Mouse (Mus musculus): ENCODE results near the gene Rcbtb2. TPM values are rescaled to one million over a fixed set of nuclear protein-coding genes. Genes with fewer than 3 reads are reported as not detected.

The Rcbtb2 gene
- polyA plus RNA-seq, 1 experiment from 2014 or later: 44.0 TPM

DNA sequence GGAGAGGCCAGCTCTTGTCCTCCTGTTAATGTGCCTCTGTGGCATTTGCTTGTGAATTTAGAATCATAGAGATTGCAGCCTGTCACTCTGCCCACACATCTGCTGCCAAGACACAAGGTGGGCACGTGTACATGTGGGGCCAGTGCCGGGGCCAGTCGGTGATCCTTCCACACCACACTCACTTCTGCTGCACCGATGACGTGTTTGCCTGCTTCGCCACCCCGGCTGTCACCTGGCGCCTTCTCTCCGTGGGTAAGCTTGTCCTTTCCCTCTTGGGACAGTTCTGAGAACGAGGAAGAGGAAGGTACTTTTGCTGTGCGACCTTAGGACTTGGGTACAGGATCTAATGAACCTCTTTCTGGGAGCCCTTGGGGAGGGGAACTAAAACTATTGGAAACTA, 50.8 kb downstream of the Rcbtb2 start:
- H3K9me3 ChIP-seq (ENCODE audit: control insufficient read depth, low read length): no peaks in the 10 kb centered on the region
- H3K27me3 ChIP-seq (ENCODE audit: control insufficient read depth, insufficient read depth, low read length): no peaks in the 10 kb centered on the region
- no peak overlapping the region for H3K4me3 ChIP-seq (ENCODE audit: low read depth, low read length)
- no peak overlapping the region for H3K27ac ChIP-seq (replicated peaks)
- ATAC-seq (ENCODE audit: low FRiP score, low TSS enrichment) (no peak), DNase-seq (ENCODE audit: low spot score) (no peak)
- H3K4me2 ChIP-seq (replicated peaks; ENCODE audit: low read depth): no peak overlapping the region
- H3K4me1 ChIP-seq (replicated peaks; ENCODE audit: control insufficient read depth, insufficient read depth): no peaks in the 10 kb centered on the region
- TF ChIP-seq CTCF (IDR thresholded peaks at IDR 0.05; ENCODE audit: low read depth) (no peak), EP300 (optimal IDR thresholded peaks at IDR 0.05) (no peak)
- H3K36me3 ChIP-seq (ENCODE audit: control insufficient read depth, insufficient read depth, low read length): peaks cover 9% of the 10 kb centered on the region; the same call in 1 of the 2 replicates
- H3K9ac ChIP-seq (ENCODE audit: low read length): no peak overlapping the region
- WGBS: 89% methylated on average over 11 of the region's 11 CpGs

DNA sequence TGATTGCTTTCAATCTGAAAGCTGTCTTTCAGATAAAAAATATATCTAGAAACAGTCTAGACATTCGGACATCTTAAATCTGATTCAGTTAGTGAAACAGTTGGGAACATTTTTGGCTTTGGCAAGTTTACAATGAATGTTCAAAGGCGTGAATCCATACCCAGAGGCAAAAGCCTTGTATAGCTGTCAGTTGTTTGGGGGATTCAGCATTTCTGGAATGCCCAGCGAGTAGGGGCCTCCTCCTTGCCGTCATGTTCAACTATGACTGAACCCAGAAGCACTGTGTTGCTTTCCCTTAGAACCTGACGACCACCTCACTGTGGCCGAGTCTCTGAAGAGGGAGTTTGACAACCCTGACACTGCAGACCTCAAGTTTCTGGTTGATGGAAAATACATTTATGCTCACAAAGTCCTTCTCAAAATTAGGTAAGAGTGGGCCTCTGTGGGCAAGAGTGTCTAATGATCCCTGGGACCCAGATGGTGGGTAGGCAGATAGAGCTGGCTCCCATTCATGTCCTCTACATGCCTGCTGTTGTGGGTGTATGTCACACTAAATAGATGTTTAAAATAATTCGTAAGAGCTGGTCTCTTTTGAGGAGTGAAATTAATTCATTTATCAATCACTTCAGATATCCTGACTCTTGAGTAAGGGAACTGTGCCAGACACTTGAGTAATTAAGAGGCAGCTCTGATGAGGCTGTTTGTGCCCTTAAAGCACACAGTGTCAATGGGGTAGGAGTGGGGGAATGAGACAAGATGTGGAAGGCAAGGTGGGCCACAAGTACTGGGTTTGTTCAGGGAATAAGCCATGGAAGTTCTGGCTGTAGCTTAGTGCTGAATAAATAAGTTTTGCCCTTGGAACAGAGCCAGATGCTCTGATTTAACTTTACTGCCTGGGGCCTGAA, 51.5 kb downstream of the Rcbtb2 start:
- WGBS: 56% methylated on average over 7 of the region's 7 CpGs
- peaks cover 9% of the 10 kb centered on the region; the same call in 1 of the 2 replicates for H3K36me3 ChIP-seq (ENCODE audit: control insufficient read depth, insufficient read depth, low read length)
- H3K9me3 ChIP-seq (ENCODE audit: control insufficient read depth, low read length): no peaks in the 10 kb centered on the region
- no peak overlapping the region for H3K9ac ChIP-seq (ENCODE audit: low read length)
- H3K4me1 ChIP-seq (replicated peaks; ENCODE audit: control insufficient read depth, insufficient read depth): no peaks in the 10 kb centered on the region
- H3K4me2 ChIP-seq (replicated peaks; ENCODE audit: low read depth): no peak overlapping the region
- H3K4me3 ChIP-seq (ENCODE audit: low read depth, low read length): no peak overlapping the region
- DNase-seq (ENCODE audit: low spot score): no peak
- TF ChIP-seq CTCF (IDR thresholded peaks at IDR 0.05; ENCODE audit: low read depth): no peak
- no peak for TF ChIP-seq EP300 (optimal IDR thresholded peaks at IDR 0.05)
- no peaks in the 10 kb centered on the region for H3K27me3 ChIP-seq (ENCODE audit: control insufficient read depth, insufficient read depth, low read length)
- ATAC-seq (ENCODE audit: low FRiP score, low TSS enrichment): no peak
- H3K27ac ChIP-seq (replicated peaks): peak overlapping the region; percentile 13; the same call in 1 of the 2 replicates

DNA sequence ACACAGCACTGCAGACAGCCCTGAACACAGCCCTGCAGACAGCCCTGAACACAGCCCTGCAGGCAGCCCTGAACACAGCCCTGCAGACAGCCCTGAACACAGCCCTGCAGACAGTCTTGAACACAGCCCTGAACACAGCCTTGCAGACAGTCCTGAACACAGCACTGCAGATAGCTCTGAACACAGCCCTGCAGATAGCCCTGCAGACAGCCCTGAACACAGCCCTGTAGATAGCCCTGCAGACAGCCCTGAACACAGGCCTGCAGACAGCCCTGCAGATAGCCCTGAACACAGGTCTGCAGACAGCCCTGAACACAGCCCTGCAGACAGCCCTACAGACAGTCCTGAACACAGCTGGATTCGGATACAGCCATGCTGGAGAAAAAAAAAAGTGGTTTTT, 52.2 kb downstream of the Rcbtb2 start:
- no peak overlapping the region for H3K4me2 ChIP-seq (replicated peaks; ENCODE audit: low read depth)
- H3K36me3 ChIP-seq (ENCODE audit: control insufficient read depth, insufficient read depth, low read length): peaks cover 7% of the 10 kb centered on the region; the same call in 1 of the 2 replicates
- no peaks in the 10 kb centered on the region for H3K9me3 ChIP-seq (ENCODE audit: control insufficient read depth, low read length)
- no peak for TF ChIP-seq EP300 (optimal IDR thresholded peaks at IDR 0.05)
- no peak for TF ChIP-seq CTCF (IDR thresholded peaks at IDR 0.05; ENCODE audit: low read depth)
- WGBS: 86% methylated on average over 1 of the region's 1 CpGs
- no peak overlapping the region for H3K9ac ChIP-seq (ENCODE audit: low read length)
- no peaks in the 10 kb centered on the region for H3K4me1 ChIP-seq (replicated peaks; ENCODE audit: control insufficient read depth, insufficient read depth)
- ATAC-seq (ENCODE audit: low FRiP score, low TSS enrichment) (no peak), DNase-seq (ENCODE audit: low spot score) (no peak)
- 0 out of 2 replicates have a peak overlapping the region, but pooled peaks have one; percentile 13 for H3K27ac ChIP-seq (replicated peaks)
- H3K27me3 ChIP-seq (ENCODE audit: control insufficient read depth, insufficient read depth, low read length): no peaks in the 10 kb centered on the region
- H3K4me3 ChIP-seq (ENCODE audit: low read depth, low read length): no peak overlapping the region

DNA sequence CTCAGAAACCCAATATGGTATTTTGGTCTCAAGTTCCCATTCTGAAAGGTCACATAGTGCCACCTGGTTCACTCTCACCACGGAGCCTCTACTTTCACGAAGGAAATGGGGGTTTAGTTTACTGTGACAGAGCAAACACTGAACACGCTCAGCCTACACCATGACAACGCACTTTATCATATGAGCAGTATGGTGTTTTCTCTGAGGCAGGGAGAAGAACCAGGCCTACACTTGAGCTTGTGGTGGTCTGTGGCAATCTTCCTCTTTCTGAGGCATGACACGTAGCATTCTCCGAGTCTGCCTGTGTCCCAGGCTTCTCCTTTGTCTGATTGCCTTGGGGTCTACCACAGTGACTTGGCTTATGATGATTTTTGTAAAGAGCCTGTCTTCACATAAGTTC, 53.0 kb downstream of the Rcbtb2 start:
- DNase-seq (ENCODE audit: low spot score): no peak
- TF ChIP-seq CTCF (IDR thresholded peaks at IDR 0.05; ENCODE audit: low read depth): no peak
- TF ChIP-seq EP300 (optimal IDR thresholded peaks at IDR 0.05): no peak
- no peak for ATAC-seq (ENCODE audit: low FRiP score, low TSS enrichment)
- Histone ChIP-seq H3K9ac (ENCODE audit: low read length) (no peak overlapping the region), H3K9me3 (ENCODE audit: control insufficient read depth, low read length) (no peaks in the 10 kb centered on the region), H3K4me2 (replicated peaks; ENCODE audit: low read depth) (no peak overlapping the region), H3K36me3 (ENCODE audit: control insufficient read depth, insufficient read depth, low read length) (peaks cover 4% of the 10 kb centered on the region; the same call in 1 of the 2 replicates), H3K27me3 (ENCODE audit: control insufficient read depth, insufficient read depth, low read length) (no peaks in the 10 kb centered on the region), H3K4me1 (replicated peaks; ENCODE audit: control insufficient read depth, insufficient read depth) (no peaks in the 10 kb centered on the region), H3K27ac (replicated peaks) (no peak overlapping the region), H3K4me3 (ENCODE audit: low read depth, low read length) (no peak overlapping the region)
- 73% methylated on average over 6 of the region's 6 CpGs for WGBS

DNA sequence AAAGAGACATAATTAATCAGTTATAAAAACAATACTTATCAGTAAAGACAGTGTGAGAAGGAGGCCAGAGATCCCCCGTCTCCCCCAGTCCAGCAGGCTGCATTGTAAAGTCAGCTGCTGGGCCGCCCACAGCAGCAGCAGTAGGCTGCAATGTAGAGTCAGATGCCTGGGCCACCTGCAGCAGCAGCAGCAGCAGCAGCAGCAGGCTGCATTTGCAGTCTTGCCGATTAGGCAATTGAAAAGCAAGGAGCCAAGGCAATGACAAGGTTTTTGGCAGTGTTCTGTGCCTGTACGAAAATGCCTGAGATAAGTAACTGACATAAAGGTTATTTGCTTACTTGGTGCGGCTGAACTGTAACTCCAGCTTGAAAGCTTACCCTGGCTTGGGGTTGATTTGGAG, 53.4 kb downstream of the Rcbtb2 start:
- no peaks in the 10 kb centered on the region for H3K9me3 ChIP-seq (ENCODE audit: control insufficient read depth, low read length)
- H3K4me3 ChIP-seq (ENCODE audit: low read depth, low read length): no peak overlapping the region
- 76% methylated on average over 5 of the region's 5 CpGs for WGBS
- ATAC-seq (ENCODE audit: low FRiP score, low TSS enrichment) (no peak), DNase-seq (ENCODE audit: low spot score) (no peak)
- H3K27ac ChIP-seq (replicated peaks): no peak overlapping the region
- no peak overlapping the region for H3K9ac ChIP-seq (ENCODE audit: low read length)
- TF ChIP-seq CTCF (IDR thresholded peaks at IDR 0.05; ENCODE audit: low read depth): no peak
- no peak for TF ChIP-seq EP300 (optimal IDR thresholded peaks at IDR 0.05)
- H3K4me1 ChIP-seq (replicated peaks; ENCODE audit: control insufficient read depth, insufficient read depth): no peaks in the 10 kb centered on the region
- H3K4me2 ChIP-seq (replicated peaks; ENCODE audit: low read depth): no peak overlapping the region
- H3K36me3 ChIP-seq (ENCODE audit: control insufficient read depth, insufficient read depth, low read length): peaks cover 4% of the 10 kb centered on the region; the same call in 1 of the 2 replicates
- no peaks in the 10 kb centered on the region for H3K27me3 ChIP-seq (ENCODE audit: control insufficient read depth, insufficient read depth, low read length)

DNA sequence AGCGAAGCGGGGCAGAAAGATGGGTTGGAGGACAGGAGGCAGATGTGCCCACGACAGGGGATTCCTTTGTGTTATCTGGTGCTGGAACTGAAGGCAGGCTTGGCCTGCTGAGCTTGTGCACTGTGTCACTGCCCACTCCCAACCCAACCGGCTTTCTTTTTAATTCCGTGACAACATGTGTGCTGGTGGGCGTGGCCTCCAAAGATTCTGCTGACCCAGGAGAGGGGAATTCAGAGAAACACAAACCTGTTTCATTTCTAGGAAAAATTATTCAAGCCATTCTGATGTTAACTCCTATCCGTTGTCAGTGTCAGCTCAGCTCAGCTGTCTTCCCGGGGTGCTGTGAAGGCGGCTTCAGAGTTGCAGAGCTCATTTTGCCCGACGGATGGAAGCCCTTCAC, 55.1 kb downstream of the Rcbtb2 start:
- no peaks in the 10 kb centered on the region for H3K9me3 ChIP-seq (ENCODE audit: control insufficient read depth, low read length)
- H3K27ac ChIP-seq (replicated peaks): no peak overlapping the region
- H3K4me3 ChIP-seq (ENCODE audit: low read depth, low read length): no peak overlapping the region
- DNase-seq (ENCODE audit: low spot score) (no peak), ATAC-seq (ENCODE audit: low FRiP score, low TSS enrichment) (no peak)
- no peaks in the 10 kb centered on the region for H3K27me3 ChIP-seq (ENCODE audit: control insufficient read depth, insufficient read depth, low read length)
- H3K4me2 ChIP-seq (replicated peaks; ENCODE audit: low read depth): no peak overlapping the region
- TF ChIP-seq EP300 (optimal IDR thresholded peaks at IDR 0.05) (no peak), CTCF (IDR thresholded peaks at IDR 0.05; ENCODE audit: low read depth) (no peak)
- no peak overlapping the region for H3K9ac ChIP-seq (ENCODE audit: low read length)
- 79% methylated on average over 11 of the region's 11 CpGs for WGBS
- H3K36me3 ChIP-seq (ENCODE audit: control insufficient read depth, insufficient read depth, low read length): peaks cover 7% of the 10 kb centered on the region
- H3K4me1 ChIP-seq (replicated peaks; ENCODE audit: control insufficient read depth, insufficient read depth): no peaks in the 10 kb centered on the region

All from stomach, postnatal 0 days (tissue).